Mouse (Mus musculus) forebrain, embryonic 11.5 days (tissue): ENCODE data around the gene Elk3. TPM values are rescaled to one million over a fixed set of nuclear protein-coding genes. Genes with fewer than 3 reads are reported as not detected.

ENCODE experiments used
- ATAC-seq: fragments of 200-750 bp; cut with Nextera tagmentation; replicated peaks from 2 replicates; pipeline ENCODE4 v1.8.0; 2017; ENCODE audit warnings: moderate TSS enrichment; ENCODE audit not compliant: low FRiP score
- DNase-seq: peaks from one replicate; pipeline ENCODE4 v3.0.0-alpha.2; 2017; ENCODE audit warnings: low spot score
- H3K27ac ChIP-seq: fragments of 300-500 bp; sonication (generic); 2 replicates; pipeline ENCODE4 v1.5.1; 2014; ENCODE audit warnings: low read depth, low read length
- H3K27me3 ChIP-seq: fragments of 300-500 bp; sonication (generic); 2 replicates; pipeline ENCODE4 v1.6.1; 2014; ENCODE audit warnings: mild to moderate bottlenecking, low read length, mixed read lengths; ENCODE audit not compliant: control insufficient read depth, insufficient read depth
- H3K36me3 ChIP-seq: fragments of 300-500 bp; sonication (generic); 2 replicates; pipeline ENCODE4 v1.6.1; 2014; ENCODE audit warnings: mild to moderate bottlenecking, low read length, moderate library complexity, mixed read lengths; ENCODE audit not compliant: control insufficient read depth, insufficient read depth
- H3K4me1 ChIP-seq: fragments of 300-500 bp; sonication (generic); replicated peaks from 2 replicates; pipeline ENCODE4 v1.6.1; 2014; ENCODE audit warnings: low read length, mixed read lengths; ENCODE audit not compliant: control insufficient read depth, insufficient read depth
- H3K4me2 ChIP-seq: fragments of 300-500 bp; sonication (generic); 2 replicates; pipeline ENCODE4 v1.6.1; 2014; ENCODE audit warnings: low read depth, mild to moderate bottlenecking, low read length, moderate library complexity, mixed read lengths; ENCODE audit not compliant: severe bottlenecking
- H3K4me3 ChIP-seq: fragments of 300-500 bp; sonication (generic); 2 replicates; pipeline ENCODE4 v1.5.1; 2014; ENCODE audit warnings: low read depth, low read length
- H3K9ac ChIP-seq: fragments of 300-500 bp; sonication (generic); 2 replicates; pipeline ENCODE4 v1.6.1; 2014; ENCODE audit warnings: low read length
- H3K9me3 ChIP-seq: fragments of 300-500 bp; sonication (generic); 2 replicates; pipeline ENCODE4 v1.6.1; 2016; ENCODE audit warnings: low read length, mixed read lengths; ENCODE audit not compliant: control insufficient read depth
- WGBS: fragments of 180-500 bp; shearing (Covaris S2); extraction: QIAGEN DNeasy Blood & Tissue Kit; methylation state at CpG from one replicate; pipeline ENCODE4 v1.1.7; 2014; 5-methylcytosine and 5-hydroxymethylcytosine counted together
- polyA plus RNA-seq: library from polyadenylated mRNA; unstranded; fragments of >200 nt; fragmentation: Nextera tagmentation; extraction: Ambion mirVana; gene quantifications from 2 replicates; pipeline ENCODE4 v1.2.1, GENCODE M21; 2014

Gene Elk3
- polyA plus RNA-seq, 1 experiment from 2014 or later: 16.5 TPM

- 95% methylated on average over 6 of the region's 6 CpGs for WGBS
- no peak overlapping the region for H3K27ac ChIP-seq
Observed at GRCm38 (mm10) chr10:93253156-93253555, 57.8 kb downstream of the Elk3 start.

DNA sequence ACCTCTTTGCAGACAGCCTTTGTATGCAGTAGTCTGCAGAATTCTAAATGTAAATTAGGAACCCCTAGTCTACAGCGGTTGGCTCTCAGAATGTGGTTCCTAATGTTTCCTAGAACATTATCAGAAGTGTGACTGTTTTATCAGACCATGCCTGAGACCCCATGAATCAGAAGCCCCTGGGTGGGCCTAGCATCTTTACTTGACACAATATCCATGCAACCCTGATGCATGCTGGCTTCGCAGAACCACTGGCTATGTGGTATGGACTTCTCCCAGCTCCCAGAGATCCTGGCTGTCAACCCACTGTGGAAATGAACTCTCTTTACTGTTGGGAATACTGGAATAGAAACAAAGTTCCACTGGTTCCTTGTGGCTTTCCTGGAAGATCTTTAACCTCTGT, 58.3 kb downstream of the Elk3 start:
- no peak overlapping the region for H3K27ac ChIP-seq
- H3K9ac ChIP-seq: no peak overlapping the region
- no peaks in the 10 kb centered on the region for H3K27me3 ChIP-seq
- WGBS: 93% methylated on average over 2 of the region's 2 CpGs
- no peak overlapping the region for H3K4me3 ChIP-seq
- H3K4me2 ChIP-seq: no peak overlapping the region
- H3K9me3 ChIP-seq: no peaks in the 10 kb centered on the region
- DNase-seq (no peak), ATAC-seq (no peak)
- H3K4me1 ChIP-seq: peaks cover 17% of the 10 kb centered on the region
- no peaks in the 10 kb centered on the region for H3K36me3 ChIP-seq

More at GRCm38 (mm10) chr10:93253156-93253555, 57.8 kb downstream of the Elk3 start:
- H3K4me3 ChIP-seq: no peak overlapping the region
- H3K9ac ChIP-seq: no peak overlapping the region
- H3K27me3 ChIP-seq: no peaks in the 10 kb centered on the region
- no peak for DNase-seq
- H3K9me3 ChIP-seq: no peaks in the 10 kb centered on the region
- H3K36me3 ChIP-seq: no peaks in the 10 kb centered on the region
- H3K4me2 ChIP-seq: no peak overlapping the region
- no peak for ATAC-seq
- H3K4me1 ChIP-seq: peaks cover 17% of the 10 kb centered on the region

DNA sequence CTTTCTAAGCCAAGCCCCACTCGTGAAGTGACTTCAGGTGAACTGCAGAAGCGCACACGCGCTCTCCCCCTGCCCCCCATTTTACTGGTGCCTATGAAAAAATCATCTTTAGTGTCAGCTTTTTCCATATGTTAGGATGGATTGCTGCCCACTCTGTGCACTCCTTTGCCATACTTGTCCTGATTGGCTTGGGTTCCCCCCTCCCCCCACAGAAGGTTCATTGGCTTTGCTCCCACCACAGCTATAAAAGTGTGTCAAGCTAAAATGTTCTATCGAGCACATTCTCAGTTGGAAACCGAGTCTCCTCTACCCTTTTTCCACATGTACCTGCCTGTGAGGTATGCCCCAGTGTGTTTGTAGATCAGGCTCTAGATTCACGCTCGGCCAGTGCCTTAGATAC, 59.5 kb downstream of the Elk3 start:
- H3K27ac ChIP-seq: no peak overlapping the region
- H3K9me3 ChIP-seq: no peaks in the 10 kb centered on the region
- peaks cover 14% of the 10 kb centered on the region for H3K4me1 ChIP-seq
- no peaks in the 10 kb centered on the region for H3K36me3 ChIP-seq
- H3K4me2 ChIP-seq: no peak overlapping the region
- H3K9ac ChIP-seq: no peak overlapping the region
- ATAC-seq (no peak), DNase-seq (no peak)
- H3K27me3 ChIP-seq: no peaks in the 10 kb centered on the region
- no peak overlapping the region for H3K4me3 ChIP-seq
- WGBS: 95% methylated on average over 8 of the region's 8 CpGs

DNA sequence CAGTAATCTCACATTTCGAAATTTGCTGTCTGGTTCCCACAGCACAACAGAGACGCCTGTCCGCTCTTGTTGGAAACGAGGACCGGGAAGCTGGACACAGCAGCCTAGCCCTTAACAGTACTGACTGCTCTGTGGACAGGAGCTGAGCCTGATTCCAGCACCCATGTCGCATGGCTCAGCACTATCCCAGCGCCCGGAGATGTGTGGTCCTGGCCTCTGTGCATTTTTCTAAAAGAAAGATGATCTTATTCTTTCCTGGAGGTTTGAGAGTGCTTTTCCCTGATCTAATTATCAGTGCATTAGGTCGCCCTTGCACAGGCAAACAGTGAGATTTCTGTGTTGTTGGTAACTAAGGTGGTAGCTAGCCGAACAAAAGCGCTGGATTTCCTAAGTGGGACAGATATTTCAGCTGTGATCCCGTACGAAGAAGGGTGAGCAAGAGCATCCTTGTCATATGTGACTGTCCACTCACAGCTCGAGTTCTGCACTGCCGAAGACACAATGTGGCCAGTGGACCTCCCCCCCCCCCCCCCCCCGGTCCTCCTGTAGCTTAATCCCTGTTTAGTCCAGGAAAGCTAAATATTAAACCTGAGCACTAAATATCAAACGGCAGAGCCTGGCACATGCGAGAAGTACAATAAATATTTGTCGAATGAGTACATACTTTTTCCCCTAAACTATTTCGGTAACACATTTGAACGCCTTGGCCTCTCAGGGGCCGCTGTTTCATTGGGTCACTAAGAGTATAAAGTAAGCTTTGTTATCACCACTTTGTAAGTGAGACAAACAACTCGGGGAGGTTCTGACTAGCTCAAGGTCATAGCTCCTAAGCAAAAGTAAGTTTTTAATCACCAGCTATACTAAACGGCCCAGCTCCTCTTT, 60.3 kb downstream of the Elk3 start:
- ATAC-seq: no peak
- no peak overlapping the region for H3K27ac ChIP-seq

GRCm38 (mm10) chr10:93249901-93250300, 61.0 kb downstream of the Elk3 start:
- Histone ChIP-seq H3K36me3 (no peaks in the 10 kb centered on the region), H3K4me1 (peaks cover 8% of the 10 kb centered on the region), H3K9ac (no peak overlapping the region), H3K27ac (no peak overlapping the region), H3K9me3 (no peaks in the 10 kb centered on the region), H3K27me3 (no peaks in the 10 kb centered on the region), H3K4me3 (no peak overlapping the region), H3K4me2 (no peak overlapping the region)
- DNase-seq: no peak
- no peak for ATAC-seq
- WGBS: 64% methylated on average over 7 of the region's 7 CpGs

More for the DNA sequence above, 60.3 kb downstream of the Elk3 start:
- H3K9me3 ChIP-seq: no peaks in the 10 kb centered on the region
- DNase-seq: no peak
- 77% methylated on average over 24 of the region's 24 CpGs for WGBS
- no peaks in the 10 kb centered on the region for H3K27me3 ChIP-seq
- H3K4me2 ChIP-seq: no peak overlapping the region
- no peaks in the 10 kb centered on the region for H3K36me3 ChIP-seq
- no peak overlapping the region for H3K9ac ChIP-seq
- H3K4me1 ChIP-seq: peaks cover 13% of the 10 kb centered on the region
- H3K4me3 ChIP-seq: no peak overlapping the region

DNA sequence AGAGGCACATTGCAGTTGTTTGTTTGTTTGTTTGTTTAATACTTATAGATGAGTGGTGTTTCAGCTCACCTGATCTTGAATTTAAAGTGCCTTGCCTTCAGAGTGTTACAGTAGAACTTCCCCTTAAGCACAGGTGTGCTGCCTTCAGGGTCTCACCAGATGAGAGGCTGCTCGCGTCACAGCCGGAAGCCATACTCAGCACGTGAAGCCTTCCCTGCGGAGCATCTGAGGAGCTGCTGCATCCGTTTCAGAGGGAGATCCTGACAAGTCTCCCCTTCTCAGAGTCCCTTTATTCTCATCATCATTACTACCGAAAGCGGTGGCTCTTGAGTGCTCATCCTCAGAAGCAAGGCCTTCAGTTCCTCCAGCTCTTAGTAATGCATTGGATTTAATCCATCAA, 62.5 kb downstream of the Elk3 start:
- ATAC-seq: no peak

GRCm38 (mm10) chr10:93247902-93248301, 63.0 kb downstream of the Elk3 start:
- no peak overlapping the region for H3K9ac ChIP-seq
- DNase-seq (no peak), ATAC-seq (no peak)
- WGBS: 53% methylated on average over 6 of the region's 6 CpGs
- H3K27ac ChIP-seq: no peak overlapping the region
- no peaks in the 10 kb centered on the region for H3K36me3 ChIP-seq
- no peaks in the 10 kb centered on the region for H3K27me3 ChIP-seq
- no peaks in the 10 kb centered on the region for H3K9me3 ChIP-seq
- peaks cover 7% of the 10 kb centered on the region; the same call in 1 of the 2 replicates for H3K4me1 ChIP-seq
- H3K4me3 ChIP-seq: no peak overlapping the region
- H3K4me2 ChIP-seq: no peak overlapping the region

More for the DNA sequence above, 62.5 kb downstream of the Elk3 start:
- H3K9ac ChIP-seq: no peak overlapping the region
- H3K9me3 ChIP-seq: no peaks in the 10 kb centered on the region
- peaks cover 7% of the 10 kb centered on the region; the same call in 1 of the 2 replicates for H3K4me1 ChIP-seq
- no peak overlapping the region for H3K4me2 ChIP-seq
- no peaks in the 10 kb centered on the region for H3K36me3 ChIP-seq
- H3K27ac ChIP-seq: no peak overlapping the region
- DNase-seq: no peak
- no peak overlapping the region for H3K4me3 ChIP-seq
- no peaks in the 10 kb centered on the region for H3K27me3 ChIP-seq
- 84% methylated on average over 8 of the region's 8 CpGs for WGBS

- Histone ChIP-seq H3K27ac (no peak overlapping the region), H3K36me3 (no peaks in the 10 kb centered on the region), H3K4me3 (no peak overlapping the region), H3K9me3 (no peaks in the 10 kb centered on the region), H3K27me3 (no peaks in the 10 kb centered on the region), H3K9ac (no peak overlapping the region), H3K4me2 (no peak overlapping the region), H3K4me1 (peaks cover 7% of the 10 kb centered on the region; the same call in 1 of the 2 replicates)
- 91% methylated on average over 12 of the region's 12 CpGs for WGBS
- DNase-seq (no peak), ATAC-seq (no peak)
Observed at GRCm38 (mm10) chr10:93247422-93247821, 63.5 kb downstream of the Elk3 start.
